Comparison of ENCODE assay signal across 20 mouse cellular contexts in genomic region chrX:19286431-19286830, GRCm38 (mm10).
"Had no signal": no experiment of that assay in that cellular context is flagged by ENCODE, and none has a peak within 500 bp of the region (broad histone marks: within the 10 kb centered on the region; RNA-seq: fewer than 3 reads in every experiment).

No protein-coding gene starts in this region.

- H3K4me1 ChIP-seq: hindbrain, embryonic 15.5 days; limb, embryonic 12.5 days; limb, embryonic 15.5 days; liver, embryonic 13.5 days; midbrain, embryonic 12.5 days; midbrain, embryonic 15.5 days; neural tube, embryonic 12.5 days; neural tube, embryonic 15.5 days; stomach, embryonic 15.5 days had no signal

- H3K9me3 ChIP-seq: hindbrain, embryonic 15.5 days; limb, embryonic 12.5 days; limb, embryonic 15.5 days; liver, embryonic 13.5 days; midbrain, embryonic 12.5 days; midbrain, embryonic 15.5 days; neural tube, embryonic 12.5 days; neural tube, embryonic 15.5 days; stomach, embryonic 15.5 days had no signal

- H3K36me3 ChIP-seq: hindbrain, embryonic 15.5 days; limb, embryonic 12.5 days; limb, embryonic 15.5 days; liver, embryonic 13.5 days; midbrain, embryonic 12.5 days; midbrain, embryonic 15.5 days; neural tube, embryonic 12.5 days; neural tube, embryonic 15.5 days; stomach, embryonic 15.5 days had no signal

- H3K9ac ChIP-seq: hindbrain, embryonic 15.5 days; limb, embryonic 12.5 days; limb, embryonic 15.5 days; liver, embryonic 13.5 days; midbrain, embryonic 12.5 days; midbrain, embryonic 15.5 days; neural tube, embryonic 12.5 days; neural tube, embryonic 15.5 days; stomach, embryonic 15.5 days had no signal

- H3K27ac ChIP-seq: hindbrain, embryonic 15.5 days; kidney, postnatal 0 days; left cerebral cortex, adult 2 months; limb, embryonic 12.5 days; limb, embryonic 15.5 days; liver, embryonic 13.5 days; midbrain, embryonic 12.5 days; midbrain, embryonic 15.5 days; neural tube, embryonic 12.5 days; neural tube, embryonic 15.5 days; stomach, embryonic 15.5 days had no signal

- H3K4me2 ChIP-seq: hindbrain, embryonic 15.5 days; limb, embryonic 12.5 days; limb, embryonic 15.5 days; liver, embryonic 13.5 days; midbrain, embryonic 12.5 days; midbrain, embryonic 15.5 days; neural tube, embryonic 12.5 days; neural tube, embryonic 15.5 days; stomach, embryonic 15.5 days had no signal

- H3K27me3 ChIP-seq: hindbrain, embryonic 15.5 days; limb, embryonic 12.5 days; limb, embryonic 15.5 days; liver, embryonic 13.5 days; midbrain, embryonic 12.5 days; midbrain, embryonic 15.5 days; neural tube, embryonic 12.5 days; neural tube, embryonic 15.5 days; stomach, embryonic 15.5 days had no signal

- ATAC-seq: midbrain, embryonic 15.5 days had no signal

- DNase-seq: layer of hippocampus, postnatal 36 days; left cerebral cortex, postnatal 4 days; liver, embryonic 13.5 days; lung, adult 2 months; lung, postnatal 14 days; lung, postnatal 4 days; retina, postnatal 1 day; right cerebral cortex, postnatal 25 days; spleen, adult 18-20 months; thymus, postnatal 25 days had no signal

- H3K4me3 ChIP-seq: hindbrain, embryonic 15.5 days; left cerebral cortex, adult 2 months; limb, embryonic 12.5 days; limb, embryonic 15.5 days; liver, embryonic 13.5 days; midbrain, embryonic 12.5 days; midbrain, embryonic 15.5 days; neural tube, embryonic 12.5 days; neural tube, embryonic 15.5 days; stomach, embryonic 15.5 days had no signal
